Mouse (Mus musculus) Patski (cell line): ENCODE measurements around the gene Apmap. TPM values are rescaled to one million over a fixed set of nuclear protein-coding genes. Genes with fewer than 3 reads are reported as not detected.

ENCODE experiments used
- ATAC-seq: fragments of 100-300 bp; one replicate; pipeline ENCODE4 v1.8.0; 2021
- CTCF ChIA-PET: fragments of 350-600 bp; sonication (Branson Sonifier 250); formaldehyde crosslinking; loops from one replicate; lab custom pipeline; 2022; ENCODE audit warnings: inconsistent platforms; lab: Charles Lee
- POLR2A ChIA-PET: fragments of 350-600 bp; sonication (Branson Sonifier 250); formaldehyde crosslinking; loops from one replicate; lab custom pipeline; 2022; ENCODE audit warnings: antibody characterized with exemption, inconsistent platforms; lab: Charles Lee
- DNase-seq: peaks from one replicate; pipeline ENCODE4 v3.0.0-alpha.2; 2011; ENCODE audit warnings: low read depth, low spot score
- H3K27me3 ChIP-seq: fragments of 371-371 bp; one replicate; pipeline ENCODE4 v1.5.1; 2021
- CTCF ChIP-seq: fragments of 100-300 bp; IDR thresholded peaks from one replicate; pipeline ENCODE4 v1.5.1; 2021
- in situ Hi-C: fragments of 300-500 bp; cut with MboI; formaldehyde crosslinking; loops from 3 replicates; pipeline ENCODE4 v1.11.1; 2018; ENCODE audit warnings: low pct_unique_long_range_greater_than_20kb, mixed read lengths
- polyA plus RNA-seq: library from polyadenylated mRNA; unstranded; gene quantifications from one replicate; pipeline ENCODE4 v1.2.3, GENCODE M21; 2021

The Apmap gene
- polyA plus RNA-seq, result 68.9 TPM

DNA sequence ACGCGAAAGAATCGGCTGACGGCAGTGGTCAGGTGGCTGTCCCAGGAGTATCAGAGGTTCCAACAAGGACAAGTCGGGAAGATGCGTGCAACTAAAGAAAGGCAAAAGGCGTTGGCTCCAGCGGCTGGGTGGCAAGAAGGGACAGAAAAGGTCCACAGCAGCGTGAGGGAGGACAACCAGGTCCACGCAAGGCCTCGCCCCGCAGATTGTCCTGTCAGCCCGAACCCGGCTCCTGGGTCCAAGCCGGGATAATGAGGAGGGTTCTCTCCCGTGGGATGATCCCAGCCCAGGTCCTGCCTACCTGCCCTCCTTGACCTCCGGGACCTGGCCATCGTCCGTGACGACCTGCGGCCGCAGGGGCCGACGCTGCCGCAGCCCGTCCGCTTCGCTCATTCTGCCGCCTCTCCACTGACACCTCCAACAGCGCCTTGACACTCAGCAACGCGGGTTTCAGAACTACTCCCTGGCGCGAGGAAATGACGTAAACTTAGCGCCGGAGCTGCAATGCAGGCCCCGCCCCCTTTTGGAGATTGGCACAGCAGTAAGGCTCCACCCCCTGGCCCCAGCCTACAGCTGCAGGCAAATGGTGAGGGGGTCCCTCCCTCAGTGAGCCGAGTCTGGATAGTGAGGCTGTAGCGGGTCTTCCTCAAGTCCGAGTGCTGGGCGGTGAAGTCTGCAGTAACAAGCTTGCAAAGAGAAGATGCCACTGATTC lies at the start of gene Apmap:
Apmap (minus strand) TSS at position 481 of the 713 bp plus-strand sequence.
- H3K27me3 ChIP-seq, result no peaks in the 10 kb centered on the region
- in situ Hi-C loops, result loop anchor here (5.0 kb wide), 2 partner anchors 64 to 139 kb away; partner anchors contain the start of gene Entpd6
- ChIA-PET POLR2A (no interaction called here), CTCF (interaction anchor here (1.1 kb wide), 1 partner anchor 67 kb away, joined by 3 read pairs; no protein-coding TSS in a partner anchor)
- peak; percentile 96 for ATAC-seq
- TF ChIP-seq CTCF, result no peak
- DNase-seq, result peak; percentile 80

DNA sequence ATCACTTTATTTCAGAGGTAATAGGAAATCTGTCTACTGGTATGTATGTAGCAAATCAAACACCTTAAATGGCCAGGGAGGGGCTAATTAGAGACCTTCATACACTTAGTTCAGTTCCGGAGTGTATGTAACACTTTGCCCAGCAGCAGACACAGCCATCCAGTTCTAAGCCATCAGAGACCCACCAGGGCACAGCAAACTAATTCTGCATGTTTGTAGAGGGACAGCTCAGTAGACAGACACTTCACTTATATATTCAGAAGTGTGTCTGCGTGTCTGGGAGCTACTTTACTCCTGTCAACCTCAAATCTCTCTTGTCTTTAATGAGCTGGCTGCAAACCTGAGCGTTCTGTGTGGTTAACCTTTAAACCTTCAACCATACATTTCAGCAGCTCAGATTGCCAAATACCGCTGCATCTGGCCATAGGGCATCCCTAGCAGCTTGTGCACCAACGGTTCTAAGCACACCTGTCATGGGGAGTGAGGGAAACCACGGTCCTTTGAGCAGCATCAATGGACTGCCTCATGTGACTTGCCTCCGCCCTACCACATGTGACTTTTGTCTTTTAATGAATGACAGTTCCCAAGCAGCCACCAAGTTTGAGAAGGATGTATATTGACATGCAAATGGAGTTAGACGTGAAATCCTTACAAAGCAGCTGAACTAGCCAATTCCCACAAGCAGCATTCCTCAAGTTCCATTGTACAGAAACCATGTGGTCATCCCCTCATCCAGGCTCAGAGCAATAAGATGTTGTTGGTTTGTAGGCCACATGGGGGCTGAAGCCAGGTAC lies 48.8 kb upstream of the Apmap start:
- DNase-seq, result no peak
- ATAC-seq, result no peak
- in situ Hi-C loops, result no loop called here
- ChIA-PET POLR2A (no interaction called here), CTCF (interaction anchor here (0.9 to 1.3 kb wide), 2 partner anchors 8 to 9 kb away, joined by 3 read pairs; no protein-coding TSS in a partner anchor)
- TF ChIP-seq CTCF, result no peak
- no peaks in the 10 kb centered on the region for H3K27me3 ChIP-seq

DNA sequence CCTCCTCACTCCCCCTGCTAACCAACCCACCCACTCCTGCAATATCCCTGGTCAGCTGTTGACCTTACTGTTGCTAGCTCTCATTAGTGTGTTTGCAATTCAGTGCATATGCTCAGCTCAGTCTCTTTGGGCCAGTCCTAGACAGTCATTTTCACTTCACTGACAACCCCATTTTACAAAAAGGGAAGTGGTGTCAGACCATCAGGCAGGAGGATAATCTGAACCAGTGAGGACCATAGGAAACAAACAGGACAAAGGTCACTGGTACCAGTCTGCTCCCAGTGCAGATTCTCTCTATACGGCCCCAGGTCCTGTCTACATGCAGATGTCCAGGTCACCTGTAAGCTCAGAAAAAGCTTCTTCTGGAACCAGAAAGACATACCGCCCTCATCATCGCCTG lies 47.7 kb upstream of the Apmap start:
- ChIA-PET CTCF (interaction anchor here (1.3 kb wide), 1 partner anchor 8 kb away, joined by 3 read pairs; no protein-coding TSS in a partner anchor), POLR2A (no interaction called here)
- in situ Hi-C loops, result no loop called here
- no peak for ATAC-seq
- H3K27me3 ChIP-seq, result no peaks in the 10 kb centered on the region
- DNase-seq, result no peak
- TF ChIP-seq CTCF, result no peak

DNA sequence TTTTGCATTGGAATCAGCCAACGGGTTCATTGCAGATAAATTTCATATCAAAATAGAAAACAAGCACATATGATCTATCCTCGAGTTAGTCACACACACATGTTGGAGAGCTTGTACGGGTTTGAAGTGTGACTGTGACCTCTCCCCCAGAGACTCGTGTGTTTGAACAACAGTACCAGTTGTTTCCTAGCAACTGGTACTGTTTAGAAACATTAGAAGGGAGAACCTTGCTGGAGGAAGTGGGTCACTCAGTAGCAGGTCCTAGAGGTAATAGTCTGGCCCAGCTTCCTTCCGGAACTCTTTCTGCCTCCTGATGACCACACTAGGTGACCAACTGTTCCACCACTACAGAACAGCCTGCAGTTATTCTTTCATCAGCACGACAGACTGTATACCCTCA lies 46.9 kb upstream of the Apmap start:
- CTCF ChIA-PET, result no interaction called here
- no peak for ATAC-seq

DNA sequence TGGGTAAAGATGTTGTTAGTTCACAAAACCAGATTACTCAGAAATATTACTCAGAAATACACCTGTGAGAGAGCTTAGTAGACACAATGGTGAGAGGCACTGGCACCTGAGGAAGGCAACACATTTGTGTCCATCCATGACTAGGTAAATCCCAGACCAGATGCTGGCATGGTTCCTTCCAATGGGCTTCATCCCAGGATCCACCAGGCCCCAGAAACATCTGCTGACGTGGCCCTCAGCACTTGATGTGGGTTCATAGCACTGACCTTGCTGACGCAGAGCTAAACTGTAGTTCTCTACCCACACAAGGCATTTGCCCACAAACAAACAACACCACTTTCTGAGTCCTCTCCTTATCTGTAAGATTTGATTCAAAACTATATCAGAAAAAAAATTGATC lies 46.4 kb upstream of the Apmap start:
- H3K27me3 ChIP-seq, result no peaks in the 10 kb centered on the region
- DNase-seq, result no peak
- ChIA-PET POLR2A (no interaction called here), CTCF (no interaction called here)
- ATAC-seq, result no peak
- in situ Hi-C loops, result no loop called here
- TF ChIP-seq CTCF, result no peak

More for the DNA sequence above, 46.9 kb upstream of the Apmap start:
- POLR2A ChIA-PET, result no interaction called here
- no peak for TF ChIP-seq CTCF
- no peaks in the 10 kb centered on the region for H3K27me3 ChIP-seq
- no peak for DNase-seq
- in situ Hi-C loops, result no loop called here

DNA sequence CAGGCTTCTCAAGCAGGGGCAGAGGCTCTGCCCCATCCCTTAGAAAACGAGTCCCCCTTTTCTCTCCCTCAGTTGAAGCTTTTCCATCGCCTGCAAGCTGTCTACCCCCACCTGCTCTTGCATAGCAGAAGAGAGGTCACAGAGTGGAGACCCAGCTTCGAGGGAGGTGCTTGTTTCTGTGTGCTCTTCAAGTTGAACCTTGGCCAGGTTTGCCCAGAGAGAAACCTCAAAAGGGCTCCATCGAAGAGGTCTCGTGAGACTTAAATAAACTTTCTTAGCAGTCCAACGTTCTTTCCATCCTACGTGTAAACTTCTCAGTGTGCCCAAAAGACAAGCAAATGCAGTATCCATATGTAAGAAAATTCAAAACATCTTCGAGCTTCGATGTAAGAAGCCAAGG lies 43.0 kb upstream of the Apmap start:
- no peaks in the 10 kb centered on the region for H3K27me3 ChIP-seq
- TF ChIP-seq CTCF, result no peak
- ATAC-seq, result no peak
- POLR2A ChIA-PET, result interaction anchor here (0.5 kb wide), 1 partner anchor 38 kb away, joined by 3 read pairs; no protein-coding TSS in a partner anchor
- CTCF ChIA-PET, result interaction anchor here (1.0 kb wide), 1 partner anchor 9 kb away, joined by 3 read pairs; no protein-coding TSS in a partner anchor
- in situ Hi-C loops, result no loop called here
- DNase-seq, result no peak

DNA sequence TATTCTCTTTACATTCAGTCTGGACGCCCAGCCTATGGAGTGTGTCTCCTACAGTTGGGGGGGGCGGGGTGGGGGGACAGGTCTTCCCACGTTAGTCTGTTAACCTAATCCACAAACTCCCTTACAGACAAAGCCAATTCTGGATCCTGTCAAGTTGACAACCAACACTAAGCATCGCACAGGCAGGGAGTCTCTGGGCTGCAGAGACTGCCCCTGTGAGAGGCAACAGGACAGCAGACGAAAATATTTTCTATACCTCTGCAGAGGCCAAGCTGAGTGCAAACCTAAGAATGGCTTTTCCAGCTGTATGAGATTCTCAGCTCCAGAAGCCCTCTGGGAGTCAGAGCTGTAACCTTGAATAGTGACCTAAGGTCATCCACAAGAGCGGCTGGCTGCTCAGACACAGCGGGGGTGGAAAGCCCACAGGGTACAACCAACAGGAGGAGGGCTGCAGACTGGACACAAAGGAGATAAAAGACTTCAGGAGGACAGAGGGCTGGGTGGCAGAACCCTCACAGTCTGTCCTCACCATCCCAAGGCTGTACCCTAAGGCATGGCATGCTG lies 42.2 kb upstream of the Apmap start:
- ATAC-seq (peak; percentile 14), DNase-seq (no peak)
- POLR2A ChIA-PET, result no interaction called here
- no peak for TF ChIP-seq CTCF
- H3K27me3 ChIP-seq, result no peaks in the 10 kb centered on the region
- in situ Hi-C loops, result no loop called here
- CTCF ChIA-PET, result interaction anchor here (1.0 kb wide), 1 partner anchor 9 kb away, joined by 3 read pairs; no protein-coding TSS in a partner anchor

DNA sequence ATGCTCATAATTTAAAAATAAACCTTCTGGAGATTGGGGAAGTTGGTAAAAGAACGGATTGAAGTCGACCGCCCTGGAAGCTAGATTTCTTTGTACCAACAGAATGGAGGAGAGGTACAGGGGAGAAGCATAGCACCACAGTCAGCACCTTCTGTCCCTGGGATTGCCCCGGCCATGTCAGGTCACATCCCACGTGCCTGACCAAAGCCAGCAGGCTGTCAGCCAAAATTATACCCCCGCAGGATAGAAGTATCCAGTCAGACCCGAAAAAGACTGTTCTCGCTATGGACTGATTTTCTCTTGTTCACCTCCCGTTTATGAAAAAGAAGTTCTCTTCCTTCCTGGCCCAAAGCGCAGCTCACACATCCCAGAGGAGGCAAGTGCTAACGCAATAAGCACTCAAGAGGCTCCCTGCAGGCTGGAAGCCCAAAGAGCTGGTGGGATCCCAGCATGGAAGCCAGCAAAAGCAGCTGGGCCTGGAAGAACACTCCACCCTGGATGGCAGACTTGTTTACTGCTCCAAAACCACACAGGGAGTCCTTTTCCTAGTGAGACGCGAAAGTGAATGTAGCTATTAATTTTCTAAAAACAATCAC lies 40.0 kb upstream of the Apmap start:
- H3K27me3 ChIP-seq, result no peaks in the 10 kb centered on the region
- CTCF ChIA-PET, result interaction anchor here (0.7 kb wide), 1 partner anchor 8 kb away, joined by 3 read pairs; no protein-coding TSS in a partner anchor
- POLR2A ChIA-PET, result no interaction called here
- in situ Hi-C loops, result no loop called here
- ATAC-seq (no peak), DNase-seq (no peak)
- TF ChIP-seq CTCF, result no peak

DNA sequence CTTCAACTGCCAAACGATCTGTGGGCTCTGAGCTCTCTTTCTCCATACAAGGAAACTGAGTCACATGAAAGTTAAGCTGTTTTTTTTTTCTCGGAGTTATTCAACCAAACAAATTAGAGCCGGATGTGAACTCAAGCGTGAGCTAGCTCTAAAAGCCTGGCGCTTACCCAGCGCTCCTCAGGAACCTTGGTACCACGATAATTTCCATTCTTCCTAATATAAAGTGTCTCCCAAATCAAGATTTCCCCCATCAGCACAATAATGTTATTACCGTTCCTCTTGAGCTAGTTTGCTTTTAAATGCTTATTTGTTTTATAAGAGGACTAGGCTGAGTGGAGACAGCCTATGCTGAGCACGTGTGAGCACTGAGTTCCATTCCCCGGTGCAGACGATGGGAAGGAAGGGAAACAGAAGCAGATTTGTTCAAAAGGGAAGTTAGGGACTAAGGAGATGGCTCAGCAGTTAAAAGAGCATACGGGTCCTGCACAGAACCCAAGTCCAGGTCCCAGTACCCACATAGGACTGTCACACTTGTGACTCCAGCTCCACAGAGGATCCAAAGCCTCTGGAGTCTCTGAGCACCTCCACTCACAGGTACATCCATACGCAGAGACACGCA lies 39.4 kb upstream of the Apmap start:
- POLR2A ChIA-PET, result no interaction called here
- no peak for TF ChIP-seq CTCF
- DNase-seq, result no peak
- CTCF ChIA-PET, result interaction anchor here (0.7 kb wide), 1 partner anchor 9 kb away, joined by 3 read pairs; no protein-coding TSS in a partner anchor
- in situ Hi-C loops, result no loop called here
- no peak for ATAC-seq
- H3K27me3 ChIP-seq, result no peaks in the 10 kb centered on the region
